Mouse (Mus musculus) liver, embryonic 14.5 days (tissue): ENCODE measurements around the gene Ltc4s. TPM values are rescaled to one million over a fixed set of nuclear protein-coding genes. Genes with fewer than 3 reads are reported as not detected.

Source experiments
- ATAC-seq: fragments of 200-750 bp; cut with Nextera tagmentation; 2 replicates; pipeline ENCODE4 v1.8.0; 2017; ENCODE audit warnings: moderate number of reproducible peaks, mild to moderate bottlenecking, moderate library complexity; ENCODE audit not compliant: insufficient read depth
- DNase-seq, 3 experiments: peaks; one replicate each; pipeline ENCODE4 v3.0.0-alpha.2; 2012 to 2013; ENCODE audit warnings: low read depth in 3 of 3, low spot score in 3 of 3
- H3K27ac ChIP-seq: fragments of 300-500 bp; sonication (generic); 2 replicates; pipeline ENCODE4 v1.5.1; 2014; ENCODE audit warnings: moderate library complexity, mild to moderate bottlenecking, control low read depth, inconsistent platforms
- H3K27me3 ChIP-seq: fragments of 300-500 bp; sonication (generic); 2 replicates; pipeline ENCODE4 v1.6.1; 2014; ENCODE audit warnings: mild to moderate bottlenecking, low read length, moderate library complexity; ENCODE audit not compliant: control insufficient read depth, insufficient read depth
- H3K36me3 ChIP-seq: fragments of 300-500 bp; sonication (generic); replicated peaks from 2 replicates; pipeline ENCODE4 v1.6.1; 2014; ENCODE audit warnings: low read depth; ENCODE audit not compliant: control insufficient read depth, insufficient read depth
- H3K4me1 ChIP-seq, 2 experiments: fragments of 200-500 bp in 1 of 2; fragments of 300-500 bp in 1 of 2; sonication (generic) in 1 of 2; replicated peaks; 2 replicates each; pipeline ENCODE4 v1.6.1; 2012 to 2014; ENCODE audit warnings: antibody characterized with exemption in 1 of 2, inconsistent platforms in 1 of 2, low read length in 1 of 2; ENCODE audit not compliant: control insufficient read depth in 2 of 2, insufficient read depth in 2 of 2
- H3K4me2 ChIP-seq: fragments of 300-500 bp; sonication (generic); 2 replicates; pipeline ENCODE4 v1.6.1; 2014; ENCODE audit warnings: low read depth, mild to moderate bottlenecking, control low read depth, moderate library complexity
- H3K4me3 ChIP-seq, 2 experiments: fragments of 200-500 bp in 1 of 2; fragments of 300-500 bp in 1 of 2; sonication (generic) in 1 of 2; 2 replicates each; pipeline ENCODE4 v1.5.1; 2012 to 2014; ENCODE audit warnings: low read depth in 2 of 2, low read length in 2 of 2, mild to moderate bottlenecking in 2 of 2, control low read depth in 1 of 2, inconsistent platforms in 1 of 2, moderate library complexity in 1 of 2; ENCODE audit not compliant: insufficient read depth in 1 of 2
- H3K9ac ChIP-seq: fragments of 300-500 bp; sonication (generic); replicated peaks from 2 replicates; pipeline ENCODE4 v1.6.1; 2014; ENCODE audit warnings: mild to moderate bottlenecking, control low read depth, moderate library complexity
- H3K9me3 ChIP-seq: fragments of 300-500 bp; sonication (generic); 2 replicates; pipeline ENCODE4 v1.6.1; 2016; ENCODE audit warnings: low read length, mixed read lengths; ENCODE audit not compliant: control insufficient read depth
- CTCF ChIP-seq: IDR thresholded peaks from 2 replicates; pipeline ENCODE4 v1.5.1; 2016; ENCODE audit warnings: antibody characterized with exemption, low read depth, control low read depth
- EP300 ChIP-seq: IDR thresholded peaks from 2 replicates; pipeline ENCODE4 v1.6.1; 2016; ENCODE audit warnings: antibody characterized with exemption, low read depth
- WGBS: fragments of 180-500 bp; shearing (Covaris S2); extraction: QIAGEN DNeasy Blood & Tissue Kit; methylation state at CpG from one replicate; pipeline ENCODE4 v1.1.7; 2014; ENCODE audit not compliant: insufficient replicate concordance; 5-methylcytosine and 5-hydroxymethylcytosine counted together
- microRNA-seq: library from miRNA; unstranded; fragments of <30 nt; microRNA quantifications from one replicate; pipeline ENCODE4, GENCODE M21; 2016
- polyA plus RNA-seq, 2 experiments: library from polyadenylated mRNA; depleted of rRNA in 1 of 2; stranded (reverse) in 1 of 2; unstranded in 1 of 2; fragments of >200 nt; fragmentation: Nextera tagmentation in 1 of 2; extraction: Ambion mirVana in 1 of 2; gene quantifications; 2 replicates each; pipeline versions ENCODE4 v1.2.1 to v1.2.3; 2012 to 2014

Gene Ltc4s
- polyA plus RNA-seq, 2 experiments, result 0.54 to 0.83 TPM

DNA sequence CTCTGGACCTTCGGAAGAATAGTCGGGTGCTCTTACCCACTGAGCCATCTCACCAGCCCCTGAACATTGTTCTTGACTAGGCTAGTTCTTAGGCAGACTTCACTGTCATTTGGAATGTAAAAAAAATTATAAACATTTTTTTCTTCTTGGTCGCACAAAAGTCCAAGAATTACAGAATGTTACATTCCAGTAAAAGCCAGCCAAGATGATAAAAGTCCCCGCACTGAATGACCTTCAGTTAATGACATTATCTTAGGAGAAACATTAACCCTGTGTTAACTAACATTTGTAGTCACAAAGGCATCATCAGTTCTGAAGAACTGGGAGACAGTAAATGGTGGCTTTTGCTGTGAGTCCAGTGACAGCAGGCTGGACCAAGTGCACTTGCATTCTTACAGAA, 48.1 kb downstream of the Ltc4s start:
- 69% methylated on average over 4 of the region's 4 CpGs for WGBS
- DNase-seq (no peak), ATAC-seq (no peak)
- no peaks in the 10 kb centered on the region for H3K36me3 ChIP-seq
- H3K9me3 ChIP-seq, result no peaks in the 10 kb centered on the region
- no peak for TF ChIP-seq EP300
- TF ChIP-seq CTCF, result no peak
- H3K4me2 ChIP-seq, result no peak overlapping the region
- H3K9ac ChIP-seq, result no peak overlapping the region
- H3K27ac ChIP-seq, result no peak overlapping the region
- no peaks in the 10 kb centered on the region for H3K27me3 ChIP-seq
- no peak overlapping the region for H3K4me3 ChIP-seq
- peaks cover 0 to 8% of the 10 kb centered on the region in 2 experiments; a peak in 1 of 4 replicates for H3K4me1 ChIP-seq

DNA sequence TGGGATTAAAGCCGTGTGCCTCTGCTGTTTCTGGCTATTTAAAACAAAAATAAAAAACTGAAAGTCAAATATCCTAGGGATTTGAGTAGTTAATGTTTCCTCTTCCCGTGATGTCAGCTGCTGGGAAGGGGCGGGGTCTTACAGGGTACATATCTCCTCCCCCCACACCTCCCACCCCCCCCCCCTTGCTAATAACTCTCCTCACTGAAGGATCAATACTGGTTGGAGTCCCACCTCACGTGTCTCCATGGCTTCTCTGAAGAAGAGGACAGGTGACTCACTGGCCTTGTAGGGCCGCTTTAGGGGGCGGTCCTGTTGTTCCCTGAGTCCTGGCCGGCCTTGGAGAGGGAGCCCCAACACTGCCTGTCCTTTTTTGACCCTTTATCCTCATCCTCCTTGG, 49.7 kb downstream of the Ltc4s start:
- Histone ChIP-seq H3K27me3 (no peaks in the 10 kb centered on the region), H3K4me2 (no peak overlapping the region), H3K36me3 (no peaks in the 10 kb centered on the region), H3K9ac (no peak overlapping the region; the same call in 1 of the 2 replicates), H3K4me3 (no peak overlapping the region), H3K4me1 (peaks cover 0 to 6% of the 10 kb centered on the region in 2 experiments; a peak in 2 of 4 replicates), H3K9me3 (no peaks in the 10 kb centered on the region), H3K27ac (no peak overlapping the region)
- ATAC-seq (peak; percentile 29; the same call in 1 of the 2 replicates), DNase-seq (no peak)
- WGBS, result 56% methylated on average over 7 of the region's 7 CpGs
- TF ChIP-seq CTCF (no peak), EP300 (no peak)

Small RNA genes within 50 kb of the gene (microRNA-seq; reads per million reads assigned to microRNA genes)
- gene Mir6919, result not detected

Other genes starting within 250 kb of the Ltc4s start
- 11.2 and 16.0 TPM in 2 replicates for gene Rnf130, start 213.3 kb downstream of the Ltc4s start, polyA plus RNA-seq (2012; rRNA removed)
- 36.3 and 36.4 TPM in 2 replicates for gene Rnf130, start 213.3 kb downstream of the Ltc4s start, polyA plus RNA-seq (2014; fragmentation: Nextera tagmentation; extraction: Ambion mirVana)
- gene Tbc1d9b, start 107.2 kb downstream of the Ltc4s start, polyA plus RNA-seq (2012; rRNA removed), result 6.8 and 8.4 TPM in 2 replicates
- gene Tbc1d9b, start 107.2 kb downstream of the Ltc4s start, polyA plus RNA-seq (2014; fragmentation: Nextera tagmentation; extraction: Ambion mirVana), result 9.5 and 11.1 TPM in 2 replicates
- 7.4 and 7.6 TPM in 2 replicates for gene Mrnip, start 64.2 kb downstream of the Ltc4s start, polyA plus RNA-seq (2012; rRNA removed)
- gene Mrnip, start 64.2 kb downstream of the Ltc4s start, polyA plus RNA-seq (2014; fragmentation: Nextera tagmentation; extraction: Ambion mirVana), result 8.5 and 9.3 TPM in 2 replicates
- 36.8 and 43.7 TPM in 2 replicates for gene Sqstm1, start 27.8 kb downstream of the Ltc4s start, polyA plus RNA-seq (2012; rRNA removed)
- gene Sqstm1, start 27.8 kb downstream of the Ltc4s start, polyA plus RNA-seq (2014; fragmentation: Nextera tagmentation; extraction: Ambion mirVana), result 103 and 117 TPM in 2 replicates
- 14.8 and 16.6 TPM in 2 replicates for gene Mgat4b, start 27.7 kb downstream of the Ltc4s start, polyA plus RNA-seq (2012; rRNA removed)
- 5.7 and 9.5 TPM in 2 replicates for gene Mgat4b, start 27.7 kb downstream of the Ltc4s start, polyA plus RNA-seq (2014; fragmentation: Nextera tagmentation; extraction: Ambion mirVana)
- 3.3 and 3.4 TPM in 2 replicates for gene Maml1, start 53.7 kb upstream of the Ltc4s start, polyA plus RNA-seq (2012; rRNA removed)
- 1.9 and 2.5 TPM in 2 replicates for gene Maml1, start 53.7 kb upstream of the Ltc4s start, polyA plus RNA-seq (2014; fragmentation: Nextera tagmentation; extraction: Ambion mirVana)
- 55.3 and 91.6 TPM in 2 replicates for gene Canx, start 87.1 kb upstream of the Ltc4s start, polyA plus RNA-seq (2012; rRNA removed)
- 136 and 143 TPM in 2 replicates for gene Canx, start 87.1 kb upstream of the Ltc4s start, polyA plus RNA-seq (2014; fragmentation: Nextera tagmentation; extraction: Ambion mirVana)
- gene Cby3, start 115.8 kb upstream of the Ltc4s start, polyA plus RNA-seq (2012; rRNA removed), result 0.08 TPM in 1 of 2 replicates, not detected in the other
- gene Cby3, start 115.8 kb upstream of the Ltc4s start, polyA plus RNA-seq (2014; fragmentation: Nextera tagmentation; extraction: Ambion mirVana), result not detected in 2 replicates
- gene Hnrnph1, start 138.4 kb upstream of the Ltc4s start, polyA plus RNA-seq (2012; rRNA removed), result 163 and 200 TPM in 2 replicates
- gene Hnrnph1, start 138.4 kb upstream of the Ltc4s start, polyA plus RNA-seq (2014; fragmentation: Nextera tagmentation; extraction: Ambion mirVana), result 101 and 120 TPM in 2 replicates
- 3.5 and 5.1 TPM in 2 replicates for gene Rufy1, start 192.5 kb upstream of the Ltc4s start, polyA plus RNA-seq (2012; rRNA removed)
- gene Rufy1, start 192.5 kb upstream of the Ltc4s start, polyA plus RNA-seq (2014; fragmentation: Nextera tagmentation; extraction: Ambion mirVana), result 7.1 and 8.9 TPM in 2 replicates